In genomic region chr17:18626532-18626931, GRCm38 (mm10) we compare ENCODE assay signal across 23 mouse cellular contexts. TPM values are rescaled to one million over a fixed set of nuclear protein-coding genes. Genes with fewer than 3 reads are reported as not detected.
"Had no signal": no experiment of that assay in that cellular context is flagged by ENCODE, and none has a peak within 500 bp of the region (broad histone marks: within the 10 kb centered on the region; RNA-seq: fewer than 3 reads in every experiment).

No protein-coding gene starts in this region.

- H3K27ac ChIP-seq: neural tube, embryonic 12.5 days; neural tube, embryonic 13.5 days; neural tube, embryonic 15.5 days; stomach, embryonic 15.5 days; stomach, postnatal 0 days had no signal

- H3K36me3 ChIP-seq: neural tube, embryonic 12.5 days; neural tube, embryonic 13.5 days; neural tube, embryonic 15.5 days; stomach, embryonic 15.5 days had no signal

- H3K27me3 ChIP-seq: neural tube, embryonic 12.5 days; neural tube, embryonic 13.5 days; neural tube, embryonic 15.5 days; stomach, embryonic 15.5 days had no signal

- DNase-seq: retina, postnatal 1 day; right cerebral cortex, postnatal 14 days; right cerebral cortex, postnatal 25 days; right cerebral cortex, postnatal 4 days; spleen, adult 18-20 months; thymus, adult 18-20 months; thymus, adult 2 months; thymus, postnatal 14 days; thymus, postnatal 25 days; thymus, postnatal 36 days; thymus, postnatal 4 days had no signal

- H3K4me3 ChIP-seq: neural tube, embryonic 12.5 days; neural tube, embryonic 13.5 days; neural tube, embryonic 15.5 days; stomach, embryonic 15.5 days had no signal

- H3K4me1 ChIP-seq: neural tube, embryonic 12.5 days; neural tube, embryonic 13.5 days; neural tube, embryonic 15.5 days; stomach, embryonic 15.5 days had no signal

- H3K9me3 ChIP-seq: stomach, embryonic 15.5 days had no signal

- H3K9ac ChIP-seq: neural tube, embryonic 12.5 days; neural tube, embryonic 13.5 days; neural tube, embryonic 15.5 days; stomach, embryonic 15.5 days had no signal

RNA-seq across cellular contexts. Expression of gene Vmn2r96, which starts 53.6 kb away (rescaled TPM):
- polyA plus RNA-seq: neural tube, embryonic 12.5 days; neural tube, embryonic 13.5 days; neural tube, embryonic 14.5 days; neural tube, embryonic 15.5 days; small intestine, adult 2 months; stomach, embryonic 14.5 days; stomach, embryonic 15.5 days; stomach, embryonic 16.5 days; stomach, postnatal 0 days; testis, adult 2 months; thymus, postnatal 0 days; urinary bladder, adult 2 months had no signal
